Mouse (Mus musculus) kidney, adult 2 months (tissue): ENCODE data around the gene Pus3.

Experiments
- CTCF ChIP-seq: fragments of 200-500 bp; conservative IDR thresholded peaks from 2 replicates; pipeline ENCODE4 v1.5.1; 2011; ENCODE audit warnings: low read depth, mild to moderate bottlenecking, control low read depth, low read length, moderate library complexity, mixed read lengths; ENCODE audit not compliant: insufficient read depth, insufficient read length
- POLR2A ChIP-seq: fragments of 200-500 bp; IDR thresholded peaks from one replicate; pipeline ENCODE4 v1.6.1; 2011; ENCODE audit warnings: low read depth, low read length, control low read depth

GRCm38 (mm10) chr9:35520631-35521348 lies 37.6 kb upstream of the Pus3 start:
- TF ChIP-seq POLR2A: no peak
- no peak for TF ChIP-seq CTCF
